Mouse (Mus musculus) cerebellum, postnatal 25 days (tissue): ENCODE measurements at regions not wholly inside any gene's neighbourhood (a gene's known extent, or its start where the extent isn't known, plus 50 kb on each side); places are given as distances from the start of the nearest gene placed in this dataset.
A peak's percentile ranks its signal among the peaks of the same experiment; 100 is the strongest.

Source experiments
- DNase-seq, 2 experiments: peaks; one replicate each; pipeline ENCODE4 v3.0.0; 2021; ENCODE audit warnings: mixed read lengths in 2 of 2

DNA sequence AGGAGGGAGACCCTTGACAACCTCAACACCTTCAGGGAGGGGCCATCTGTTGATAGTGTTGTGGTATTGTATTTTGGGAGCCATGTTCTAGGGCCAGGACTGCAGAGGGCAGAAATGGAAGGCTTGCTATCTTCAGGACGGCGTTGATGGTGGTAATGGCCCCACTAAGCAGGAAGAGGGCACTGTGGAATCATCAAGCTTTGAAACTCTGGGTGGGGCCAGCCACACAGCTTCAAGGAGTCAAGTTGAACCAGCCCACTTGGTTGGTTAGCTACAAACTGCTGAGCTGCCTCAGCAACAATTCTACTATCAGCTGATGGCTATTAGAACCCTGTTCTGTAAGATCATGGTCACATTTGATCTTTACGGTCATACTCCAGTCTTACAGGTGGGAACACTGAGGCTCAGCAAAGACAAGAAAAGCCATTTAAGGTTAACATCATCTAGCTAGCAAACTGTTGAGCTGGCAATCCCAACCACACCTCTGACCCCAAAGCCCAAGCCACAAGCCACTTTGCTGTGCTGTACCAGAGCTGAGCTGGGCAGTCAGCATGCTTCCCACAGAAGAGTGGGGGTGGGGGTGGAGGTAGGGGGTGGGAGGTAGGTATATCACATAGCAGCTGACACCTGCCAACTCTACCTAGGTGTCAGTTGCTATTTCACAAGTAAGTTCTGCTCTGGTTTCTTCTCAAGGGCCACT lies 203.9 kb downstream of the Uaca start:
- peak in 1 of 2 experiments; percentile 43 for DNase-seq

DNA sequence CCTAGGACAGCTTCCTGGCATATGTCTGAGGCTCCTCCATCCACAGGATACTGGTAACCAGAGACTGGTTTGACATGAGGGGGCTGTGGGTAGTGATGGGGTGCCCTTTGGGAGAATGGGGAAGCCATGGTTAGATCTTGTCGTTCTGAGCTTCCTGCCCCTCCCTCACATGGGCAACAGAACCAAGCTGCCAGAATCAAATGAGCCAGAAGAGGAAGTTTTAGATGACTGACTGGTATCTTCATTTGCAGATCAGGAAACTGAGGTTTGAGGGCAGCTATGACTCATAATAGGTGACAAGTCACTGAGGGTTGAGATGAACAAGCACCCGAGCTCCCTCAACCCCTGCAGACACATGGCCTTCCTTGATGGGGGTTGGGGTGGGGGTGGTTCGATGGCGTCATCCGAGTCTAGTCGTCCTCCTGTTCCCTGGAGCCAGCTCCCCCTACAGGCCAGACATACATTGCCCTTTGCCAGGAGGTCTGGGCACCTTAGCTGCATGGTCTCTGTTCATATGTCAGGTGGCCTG lies 204.7 kb downstream of the Uaca start:
- no peak for DNase-seq

DNA sequence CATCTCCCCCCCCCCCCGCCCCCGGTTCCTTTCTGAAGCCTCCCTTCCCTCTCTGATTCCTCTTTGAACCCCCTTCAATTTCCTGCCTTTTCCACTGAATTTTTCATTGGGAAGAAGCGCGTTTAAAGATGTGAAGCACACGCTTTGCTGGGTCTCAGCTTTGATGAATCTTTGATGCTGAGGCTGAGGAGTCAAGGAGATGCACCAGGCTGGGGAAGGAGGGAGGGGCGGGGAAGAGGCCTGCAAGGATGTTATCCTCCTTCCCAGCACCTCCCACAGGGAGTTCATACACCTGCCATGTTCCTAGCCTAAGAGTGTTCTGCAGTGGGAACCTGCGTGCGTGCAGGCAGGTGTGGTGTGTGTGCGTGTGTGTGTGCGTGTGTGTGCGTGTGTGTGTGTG lies 205.9 kb downstream of the Uaca start:
- no peak for DNase-seq

DNA sequence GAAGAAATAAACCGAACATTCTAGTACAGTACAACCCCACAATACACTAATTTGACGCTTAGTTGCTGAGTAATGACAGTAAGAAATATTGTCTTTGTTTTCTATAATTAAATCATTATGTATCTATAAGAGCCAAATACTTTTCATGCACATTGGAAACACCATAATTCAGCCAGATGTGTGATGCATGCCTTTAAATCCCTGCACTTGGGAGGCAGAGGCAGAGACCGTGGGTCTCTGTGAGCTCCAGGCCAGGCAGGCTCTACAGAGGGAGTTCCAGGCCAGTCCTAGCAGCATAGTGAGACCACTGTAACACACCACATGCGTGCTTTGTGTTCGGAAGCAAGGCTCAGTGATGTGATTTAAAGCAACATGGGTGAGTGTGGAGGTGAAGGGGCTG lies 208.2 kb downstream of the Uaca start:
- DNase-seq, result no peak

DNA sequence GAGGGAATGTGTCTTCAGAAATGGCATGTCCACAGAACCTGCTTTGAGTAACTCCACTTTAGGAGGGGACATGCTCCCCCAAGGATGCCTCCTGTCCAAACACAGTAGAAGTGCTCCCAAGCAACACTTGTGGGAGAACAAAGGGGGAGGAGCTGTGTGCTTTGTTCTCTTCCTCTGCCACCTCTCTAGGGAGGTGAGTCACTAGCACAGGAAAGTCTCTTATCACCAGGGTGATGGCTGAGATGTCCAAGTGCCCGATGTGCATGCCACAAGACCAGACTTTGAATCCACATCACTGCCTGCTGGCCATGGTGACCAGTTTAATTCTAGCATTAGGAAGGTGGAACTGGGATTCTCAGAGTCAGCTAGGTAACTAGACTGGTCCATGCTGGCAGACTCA lies 214.1 kb downstream of the Uaca start:
- DNase-seq, result no peak

DNA sequence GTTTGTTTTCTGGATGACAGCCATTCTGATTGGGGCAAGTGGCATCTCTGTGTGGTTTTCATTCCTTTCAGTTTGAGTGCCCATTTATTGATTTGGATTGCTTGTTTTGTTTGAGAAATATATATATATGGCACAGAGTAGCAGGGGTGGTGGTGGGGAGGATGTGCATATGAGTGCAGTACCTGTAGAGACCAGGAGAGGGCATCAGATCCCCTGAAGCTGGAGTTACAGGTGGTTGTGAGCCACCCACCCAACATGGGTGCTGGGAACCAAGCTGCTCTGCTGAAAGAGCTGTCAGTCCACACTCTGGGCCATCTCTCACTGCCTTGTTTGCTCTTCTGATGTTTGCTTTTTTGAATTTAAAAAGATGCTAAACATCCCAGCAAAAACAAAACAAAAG lies 216.7 kb downstream of the Uaca start:
- DNase-seq, result no peak

DNA sequence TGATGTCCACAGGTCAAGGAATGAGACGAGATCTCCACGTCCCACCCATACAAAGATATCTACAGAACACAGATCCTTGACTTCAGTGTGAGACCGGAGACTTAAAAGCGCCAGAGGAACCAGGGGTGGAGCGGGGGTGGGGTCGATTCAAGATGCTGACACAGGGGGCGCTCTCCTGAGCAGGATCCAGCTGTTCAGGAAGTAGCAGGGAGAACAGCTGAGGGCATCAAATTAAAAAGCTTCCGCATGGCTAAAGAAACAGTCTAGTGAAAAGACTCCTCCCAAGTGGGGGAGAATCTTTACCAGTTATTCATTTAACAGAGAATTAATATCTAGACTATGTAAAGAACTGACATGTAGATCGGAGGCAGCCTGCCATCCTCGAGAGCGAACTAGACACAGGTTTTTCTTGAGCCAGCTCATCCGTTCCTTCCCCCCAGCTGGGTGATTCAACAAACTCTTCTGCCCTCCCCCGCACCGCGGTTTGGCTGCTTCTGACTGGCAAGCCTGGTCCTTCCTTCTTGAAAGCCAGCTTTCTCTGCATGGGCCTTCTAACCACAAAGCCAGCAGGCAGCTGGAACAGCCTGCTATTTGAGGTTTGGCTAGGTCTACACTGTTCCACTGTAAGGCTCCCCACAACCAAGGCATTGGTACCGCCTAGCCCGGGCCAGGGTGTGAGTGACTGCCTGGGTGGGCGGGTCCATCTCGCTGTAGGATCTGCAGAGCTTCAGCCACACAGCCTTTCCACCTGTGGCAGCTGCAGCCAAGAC lies 218.6 kb downstream of the Uaca start:
- DNase-seq, result peak; percentile 20 to 37

DNA sequence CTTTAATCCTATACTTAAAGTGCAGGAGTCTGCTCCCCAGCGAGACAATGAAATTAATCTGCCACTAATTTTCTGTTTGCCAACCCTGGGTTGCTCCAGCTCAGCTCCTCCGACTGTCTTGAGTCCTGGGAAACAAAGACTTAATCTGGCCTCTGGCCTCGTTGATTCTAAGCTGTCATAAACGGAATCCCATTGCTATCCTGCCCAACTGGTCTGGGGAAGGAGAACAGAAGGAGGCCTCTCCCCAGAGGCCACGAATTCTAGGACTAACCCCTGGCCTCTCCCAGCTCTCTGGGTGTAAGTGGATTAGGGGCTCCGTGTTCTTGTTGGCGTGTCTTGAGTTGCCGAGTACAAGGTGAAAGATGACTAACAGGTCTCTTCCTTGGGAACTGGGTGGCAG lies 219.8 kb downstream of the Uaca start:
- no peak for DNase-seq

DNA sequence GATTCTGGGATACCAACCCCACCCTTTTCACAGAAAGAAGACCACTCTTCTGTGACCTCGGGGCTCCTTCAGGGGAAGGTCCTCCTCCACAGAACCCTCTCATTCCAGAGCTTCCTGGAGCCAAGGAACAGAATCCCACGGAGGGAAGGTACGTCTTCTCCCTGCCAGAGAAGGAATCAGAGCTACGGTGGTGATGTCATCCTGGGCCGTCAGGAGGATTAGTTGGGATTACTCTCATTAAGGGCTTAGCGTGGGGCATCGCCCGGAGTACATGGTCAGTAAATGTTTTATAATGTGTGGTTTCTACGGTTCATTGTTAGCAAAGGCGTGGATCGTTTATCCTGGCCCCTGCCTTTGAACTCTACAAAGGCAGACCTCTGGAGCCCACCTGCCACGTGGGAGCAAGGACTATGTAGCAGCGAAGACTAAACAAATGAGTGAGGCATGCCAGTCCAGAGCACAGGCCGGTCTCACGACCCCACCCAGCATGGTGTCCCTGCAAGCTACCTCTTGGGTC lies 221.1 kb downstream of the Uaca start:
- DNase-seq, result no peak

DNA sequence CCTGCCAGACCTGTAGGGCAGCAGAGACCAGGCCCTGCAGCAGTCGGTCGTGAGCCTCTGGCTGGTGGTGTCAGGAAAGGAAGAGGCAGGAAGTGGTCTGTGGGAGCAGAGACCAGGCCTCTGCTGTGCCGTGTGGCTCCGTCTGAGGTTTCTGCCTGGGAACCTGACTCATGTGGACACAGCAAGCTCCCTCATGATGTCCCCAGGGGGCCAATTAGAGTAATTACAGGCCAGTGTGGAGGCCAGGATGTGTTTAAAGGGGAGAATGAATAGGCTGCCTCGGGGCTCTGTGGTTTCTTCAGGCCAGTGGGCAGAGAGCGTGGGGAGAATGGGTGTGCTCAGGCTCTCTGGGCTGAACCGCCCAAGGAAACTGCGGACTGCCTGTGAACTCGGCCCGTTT lies 222.3 kb downstream of the Uaca start:
- DNase-seq, result no peak

DNA sequence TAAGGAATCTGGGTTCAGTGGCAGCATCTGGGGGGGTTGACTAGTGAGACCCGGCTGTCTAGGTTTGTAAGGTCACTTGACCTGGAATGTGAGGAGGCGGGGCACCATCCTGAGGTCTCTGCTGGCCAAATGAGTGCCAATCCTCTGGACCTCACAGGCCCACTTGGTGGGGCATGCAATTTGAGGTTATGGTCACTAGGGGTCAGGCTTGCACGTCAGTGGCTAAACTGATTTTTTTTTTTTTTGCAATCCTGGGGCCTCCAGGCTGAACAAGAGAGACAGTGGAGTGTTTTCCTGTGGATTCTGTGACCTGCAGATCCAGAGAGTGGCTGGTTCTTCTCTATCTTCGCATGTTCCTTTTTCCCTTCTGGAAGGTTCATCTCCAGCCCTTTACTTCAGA lies 225.6 kb downstream of the Uaca start:
- peak in 1 of 2 experiments; percentile 37 for DNase-seq

DNA sequence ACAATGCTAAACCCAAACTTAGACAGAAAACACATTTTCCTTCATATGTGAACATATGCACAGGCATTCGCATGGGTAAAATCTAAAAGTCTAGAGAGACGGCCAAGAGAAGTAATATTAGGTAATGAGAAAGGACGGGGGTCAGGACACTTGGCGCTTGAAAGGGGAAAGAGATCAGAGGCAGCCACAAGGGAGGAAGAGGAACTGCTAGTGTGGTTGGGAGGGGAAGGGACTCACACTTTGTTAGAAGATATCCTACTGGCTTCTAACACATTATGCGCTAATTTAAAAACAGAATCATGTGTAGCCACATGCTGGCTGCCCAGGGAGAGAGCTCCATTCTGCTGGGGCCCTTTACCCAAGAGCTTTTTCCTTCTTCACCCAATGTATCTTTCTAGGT lies 227.5 kb downstream of the Uaca start:
- DNase-seq, result no peak

DNA sequence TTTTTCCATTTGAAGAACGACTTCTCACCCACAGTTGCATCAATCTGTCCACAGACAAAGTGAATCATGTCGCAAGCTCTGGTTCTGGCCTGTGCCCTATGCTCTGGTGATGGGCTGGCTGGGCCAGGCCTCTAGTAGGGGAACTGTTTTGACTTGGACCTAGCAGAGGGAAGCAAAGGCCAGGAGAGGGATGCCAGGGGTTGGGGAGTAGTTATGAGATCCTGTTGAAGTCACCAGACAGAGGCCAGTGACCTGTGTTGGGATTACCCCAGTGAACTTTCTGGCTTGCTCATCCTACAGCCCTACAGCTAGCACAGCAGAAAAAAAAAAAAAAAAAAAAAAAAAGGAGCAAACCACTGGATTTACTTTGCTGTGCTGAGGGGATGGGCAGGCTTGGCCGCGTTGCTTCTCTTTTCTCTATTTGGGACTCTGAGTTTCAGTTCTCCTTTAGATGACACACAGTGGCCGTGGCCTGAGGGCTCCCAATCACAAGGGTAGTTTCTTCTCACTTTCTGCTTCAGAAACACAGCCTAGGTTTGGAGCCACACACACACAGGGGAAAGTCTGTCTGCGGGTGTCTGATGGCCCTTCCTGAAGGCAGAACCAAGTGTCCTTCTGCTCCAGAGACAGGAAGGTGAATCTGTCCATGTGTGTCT lies 228.2 kb downstream of the Uaca start:
- no peak for DNase-seq

DNA sequence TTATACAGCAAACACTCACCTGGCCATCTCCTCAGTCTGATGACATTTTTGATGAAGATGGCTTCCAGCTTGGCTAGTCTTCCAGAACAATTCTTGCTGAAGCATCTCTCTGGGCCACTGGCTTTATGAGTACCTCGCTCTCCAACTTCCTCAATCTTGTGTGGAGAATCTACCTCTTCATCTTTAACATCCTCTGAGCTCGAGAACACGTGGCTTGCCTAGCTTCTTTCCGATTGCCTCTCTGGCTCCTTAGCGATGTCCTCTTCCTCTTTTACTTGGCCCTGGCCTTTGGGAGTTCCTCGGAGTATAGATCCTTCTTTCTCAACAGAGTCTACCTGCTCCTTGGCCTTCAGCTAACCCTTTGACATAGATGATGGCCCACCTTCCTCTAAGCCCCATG lies 231.0 kb downstream of the Uaca start:
- no peak for DNase-seq

DNA sequence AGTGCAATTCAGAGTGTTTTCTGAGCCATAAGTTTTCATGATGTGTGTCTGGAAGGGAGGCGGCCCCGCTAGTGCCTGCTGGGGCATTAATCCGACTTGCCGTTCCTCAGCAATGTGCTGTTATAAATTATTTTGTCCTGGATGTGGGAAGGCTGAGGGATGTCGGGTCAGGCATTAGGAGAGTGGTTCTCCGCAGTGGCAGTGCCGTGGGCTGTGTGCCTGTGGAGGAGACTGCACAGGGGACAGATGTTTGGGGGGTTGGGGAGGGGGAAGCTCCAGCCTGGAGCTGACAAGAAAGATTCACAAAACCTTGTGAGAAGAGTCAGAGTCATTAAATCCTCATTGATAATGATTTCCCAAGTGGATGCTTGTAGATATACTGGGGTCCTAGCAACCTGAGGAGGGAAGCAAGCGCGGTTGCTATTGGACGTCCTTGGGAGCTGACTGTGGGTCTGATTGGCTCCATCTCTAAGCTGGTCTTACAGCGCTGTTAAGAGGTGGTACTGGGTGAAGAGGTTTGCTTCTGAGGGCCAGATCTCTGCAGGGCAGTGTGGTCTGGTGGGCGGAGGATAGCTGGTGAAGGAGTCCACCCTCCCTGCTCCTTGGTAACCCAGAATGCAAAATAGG lies 234.5 kb downstream of the Uaca start:
- no peak for DNase-seq

DNA sequence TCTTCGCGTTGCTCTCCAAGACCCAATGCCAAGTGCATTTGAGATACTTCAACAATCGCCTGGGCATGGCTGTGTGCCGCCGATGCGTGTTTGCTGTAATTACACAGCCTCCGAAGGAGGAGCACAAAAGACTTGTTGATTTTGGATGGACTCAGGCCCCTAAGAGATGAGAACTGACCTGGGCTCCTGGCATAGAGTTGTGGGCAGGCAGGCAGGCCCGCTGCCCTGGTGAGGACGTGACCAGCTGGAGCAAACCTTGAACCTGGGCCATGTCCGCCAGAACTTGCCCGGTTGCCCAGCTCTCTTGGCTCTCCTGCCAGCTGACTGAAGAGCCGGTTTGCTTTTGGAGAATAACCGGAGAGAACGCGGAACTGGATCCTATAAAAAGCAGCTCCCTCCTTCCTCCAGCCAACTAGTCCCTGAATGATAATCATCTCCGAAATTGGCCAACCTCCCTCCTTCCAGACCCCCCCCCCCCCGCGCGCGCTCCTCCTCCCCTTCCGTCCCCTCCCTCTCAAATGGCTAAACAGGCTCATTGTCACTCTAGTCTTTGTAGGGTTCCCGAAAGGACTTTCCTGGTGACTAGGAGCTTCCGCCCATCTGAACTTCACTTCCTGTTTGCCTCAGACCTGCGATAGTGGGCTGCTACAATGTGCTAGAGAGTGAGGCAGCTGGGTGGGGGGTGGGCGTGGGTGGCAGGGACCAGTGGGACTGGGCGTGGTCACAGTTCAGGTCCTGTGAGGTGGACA lies 237.5 kb downstream of the Uaca start:
- DNase-seq, result peak; percentile 89 to 90

DNA sequence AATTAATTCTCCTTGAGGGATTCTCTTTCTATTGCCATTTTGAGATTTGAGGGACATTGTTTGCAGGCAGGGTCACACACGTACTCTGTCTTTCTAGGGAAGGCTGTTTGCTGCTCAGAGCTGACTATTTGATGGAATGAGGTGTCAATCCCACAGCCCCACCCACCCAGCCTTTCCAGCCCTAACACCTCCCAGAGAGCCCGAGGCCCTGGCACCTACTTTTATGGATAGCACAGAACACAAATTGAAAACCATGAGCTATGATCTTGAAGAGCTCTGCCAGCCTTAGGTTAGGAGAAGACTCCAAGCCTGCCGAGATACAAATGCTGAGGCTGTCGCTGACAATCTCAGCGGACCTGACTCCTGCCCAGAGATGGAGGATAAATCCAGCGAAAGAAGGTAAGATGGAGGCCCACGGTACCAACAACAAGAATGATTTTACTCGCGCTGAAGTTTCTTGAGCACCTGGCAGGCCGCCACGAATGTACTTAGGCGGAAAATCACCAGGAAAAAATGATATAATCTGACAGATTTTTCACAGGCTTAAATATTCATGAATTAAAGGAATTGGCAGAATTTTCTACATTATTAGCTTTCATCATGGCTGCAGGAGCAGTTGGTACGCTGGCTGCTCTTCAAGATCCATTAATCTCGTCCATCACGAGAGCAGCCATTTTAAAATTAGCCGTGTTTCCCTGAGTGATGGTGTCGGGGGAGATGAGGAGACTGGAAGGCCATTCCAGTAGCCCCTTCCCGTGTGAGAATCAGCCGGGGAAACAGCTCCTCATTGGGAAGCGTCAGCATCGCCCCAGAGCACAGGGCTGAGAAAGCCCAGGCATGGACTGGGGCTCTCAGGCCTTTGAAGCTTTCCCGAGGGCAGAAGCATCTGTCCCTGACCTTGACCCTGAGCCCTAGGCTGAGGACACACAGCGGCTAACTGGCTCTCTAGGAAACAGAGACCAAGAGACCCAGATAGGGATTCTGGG lies 238.4 kb downstream of the Uaca start:
- peak; percentile 27 to 36 for DNase-seq

DNA sequence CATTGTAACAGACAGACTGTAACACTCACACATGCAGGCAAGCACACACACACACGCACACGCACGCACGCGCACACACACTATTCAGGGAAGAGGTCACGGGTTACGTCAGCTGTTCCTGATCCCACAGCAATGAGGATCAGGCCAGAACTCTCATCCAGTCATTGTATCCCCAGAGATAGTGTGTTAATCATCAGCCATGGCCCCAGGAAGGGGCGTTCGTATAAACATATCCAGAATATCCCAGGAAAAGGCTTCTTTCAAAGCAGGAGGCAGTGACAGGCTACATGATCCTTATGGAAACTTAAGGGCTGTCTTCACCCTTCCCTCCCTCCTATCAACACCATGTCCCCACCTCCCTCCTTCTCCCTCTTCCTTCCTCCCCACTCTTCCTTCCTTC lies 239.3 kb downstream of the Uaca start:
- no peak for DNase-seq

DNA sequence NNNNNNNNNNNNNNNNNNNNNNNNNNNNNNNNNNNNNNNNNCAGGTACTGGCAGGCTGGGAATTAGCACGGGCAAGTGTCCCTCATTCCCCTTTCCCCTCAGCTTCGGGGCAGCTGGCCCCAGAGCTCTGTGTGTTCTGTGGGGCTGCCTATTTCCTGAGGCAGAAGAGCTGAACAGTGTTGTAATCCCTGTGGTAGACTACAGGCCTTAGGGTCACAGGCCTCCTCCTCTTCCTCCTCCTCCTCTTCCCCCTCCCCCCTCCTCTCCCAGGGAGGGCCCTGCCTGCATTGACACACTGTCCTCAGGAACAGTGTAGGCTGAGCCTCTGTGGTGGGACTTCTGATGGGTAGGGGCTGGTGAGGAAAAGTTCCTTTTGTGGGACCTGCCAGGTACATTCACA lies 247.7 kb downstream of the Uaca start:
- no peak for DNase-seq

DNA sequence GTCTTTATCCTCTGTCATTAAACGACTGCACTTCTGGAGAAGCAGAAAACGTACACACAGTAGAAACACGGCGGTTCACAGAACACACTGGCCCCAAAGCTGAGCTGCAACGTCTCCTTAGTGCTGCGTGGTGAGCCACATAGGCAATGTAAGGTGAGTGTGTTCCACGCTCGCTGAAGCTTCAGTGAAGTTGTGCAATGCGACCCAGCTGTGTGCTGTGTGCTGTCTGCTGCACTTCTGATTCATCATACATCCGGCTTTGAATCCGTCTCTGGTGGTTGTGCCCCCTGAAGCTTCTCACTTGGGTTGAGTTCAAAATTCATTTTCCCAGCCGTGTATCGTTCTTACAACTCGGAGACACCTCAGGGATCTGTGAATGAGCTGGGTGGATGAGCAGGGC lies 250.6 kb downstream of the Uaca start:
- no peak for DNase-seq

DNA sequence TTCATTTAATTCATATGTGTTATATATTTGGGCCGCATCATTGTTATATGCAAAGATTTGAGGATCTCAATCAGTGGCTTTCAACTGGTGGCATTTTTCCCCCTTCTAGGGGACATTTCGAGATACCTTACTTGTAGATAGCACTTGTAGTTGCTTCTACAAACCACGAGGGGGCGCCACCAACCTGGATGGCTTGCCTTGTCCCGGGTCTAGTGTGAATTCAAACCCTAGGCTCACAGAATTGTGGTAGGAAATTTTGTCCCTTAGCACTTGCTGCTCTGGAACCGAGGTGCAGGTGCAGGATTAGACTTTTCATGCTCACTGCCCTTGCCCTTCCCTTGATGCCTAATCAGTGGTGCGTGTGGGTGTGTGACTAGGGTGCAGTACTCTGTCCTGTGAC lies 252.2 kb downstream of the Uaca start:
- peak; percentile 84 to 92 for DNase-seq
